Mouse (Mus musculus): ENCODE data around the gene Plvap. TPM values are rescaled to one million over a fixed set of nuclear protein-coding genes. Genes with fewer than 3 reads are reported as not detected.

The Plvap gene
- polyA plus RNA-seq, 1 experiment from 2014 or later = 29.1 TPM

DNA sequence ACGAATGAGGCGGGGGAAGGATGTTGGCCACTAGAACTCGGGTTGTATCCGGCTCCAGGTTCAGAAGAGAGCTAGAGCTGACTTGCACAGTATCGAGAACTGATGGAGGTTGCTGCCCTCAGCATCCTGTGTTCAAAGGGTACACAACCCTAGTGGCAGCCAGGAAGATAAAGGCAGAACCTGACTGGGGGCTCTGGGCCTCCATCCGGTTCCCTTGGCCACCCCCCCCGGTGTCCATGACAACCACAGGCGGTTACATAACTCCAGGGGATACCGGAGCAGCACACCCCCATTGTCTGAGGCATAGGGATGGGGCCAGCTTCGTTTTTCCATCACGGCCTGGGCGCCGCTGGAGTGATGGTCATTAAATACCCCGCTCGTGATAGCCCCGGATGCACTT, 48.8 kb downstream of the Plvap start:
- Histone ChIP-seq H3K9ac (replicated peaks) (peak overlapping the region; percentile 77), H3K9me3 (ENCODE audit: low read length) (no peaks in the 10 kb centered on the region), H3K27me3 (ENCODE audit: insufficient read depth, low read length) (no peaks in the 10 kb centered on the region), H3K4me2 (ENCODE audit: low read depth, low read length) (peak overlapping the region; percentile 99), H3K4me1 (ENCODE audit: insufficient read depth) (peaks cover 25% of the 10 kb centered on the region), H3K27ac (ENCODE audit: low read depth) (no peak overlapping the region), H3K4me3 (ENCODE audit: low read depth, low read length) (peak overlapping the region; percentile 73), H3K36me3 (replicated peaks; ENCODE audit: insufficient read depth, low read length) (0 out of 2 replicates have a peak, but pooled peaks cover 3% of the 10 kb centered on the region)
- ATAC-seq (no peak), DNase-seq (peak; percentile 70)
- 6% methylated on average over 16 of the region's 16 CpGs for WGBS (ENCODE audit: insufficient replicate concordance)
- TF ChIP-seq EP300 (IDR thresholded peaks at IDR 0.05; ENCODE audit: low read depth) (no peak), CTCF (IDR thresholded peaks at IDR 0.05; ENCODE audit: low read depth) (no peak)

DNA sequence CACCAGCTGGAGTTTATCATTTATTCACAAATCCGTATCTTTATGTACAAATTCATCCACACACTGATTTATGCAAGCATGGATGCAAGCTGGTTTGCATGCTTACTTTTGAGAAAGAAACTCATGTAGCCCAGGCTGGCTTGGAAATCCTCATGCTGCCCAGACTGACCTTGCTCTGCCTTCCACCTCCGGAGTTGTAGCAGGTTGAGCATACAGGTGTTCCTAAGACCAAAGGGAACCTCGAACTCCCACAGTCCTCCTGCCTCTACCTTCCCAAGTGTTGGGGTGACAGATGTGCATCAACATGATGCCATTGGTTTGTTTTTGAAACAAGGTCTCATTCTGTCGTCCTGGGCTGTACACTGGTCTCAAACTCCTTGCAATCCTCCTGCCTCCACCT, 49.4 kb downstream of the Plvap start:
- Histone ChIP-seq H3K4me1 (ENCODE audit: insufficient read depth) (peaks cover 25% of the 10 kb centered on the region), H3K4me2 (ENCODE audit: low read depth, low read length) (no peak overlapping the region), H3K36me3 (replicated peaks; ENCODE audit: insufficient read depth, low read length) (0 out of 2 replicates have a peak, but pooled peaks cover 3% of the 10 kb centered on the region), H3K27me3 (ENCODE audit: insufficient read depth, low read length) (no peaks in the 10 kb centered on the region), H3K9ac (replicated peaks) (no peak overlapping the region), H3K9me3 (ENCODE audit: low read length) (no peaks in the 10 kb centered on the region), H3K27ac (ENCODE audit: low read depth) (no peak overlapping the region), H3K4me3 (ENCODE audit: low read depth, low read length) (no peak overlapping the region)
- DNase-seq = no peak
- TF ChIP-seq EP300 (IDR thresholded peaks at IDR 0.05; ENCODE audit: low read depth) = no peak
- TF ChIP-seq CTCF (IDR thresholded peaks at IDR 0.05; ENCODE audit: low read depth) = no peak
- ATAC-seq = no peak
- WGBS (ENCODE audit: insufficient replicate concordance) = 70% methylated on average over 4 of the region's 4 CpGs

DNA sequence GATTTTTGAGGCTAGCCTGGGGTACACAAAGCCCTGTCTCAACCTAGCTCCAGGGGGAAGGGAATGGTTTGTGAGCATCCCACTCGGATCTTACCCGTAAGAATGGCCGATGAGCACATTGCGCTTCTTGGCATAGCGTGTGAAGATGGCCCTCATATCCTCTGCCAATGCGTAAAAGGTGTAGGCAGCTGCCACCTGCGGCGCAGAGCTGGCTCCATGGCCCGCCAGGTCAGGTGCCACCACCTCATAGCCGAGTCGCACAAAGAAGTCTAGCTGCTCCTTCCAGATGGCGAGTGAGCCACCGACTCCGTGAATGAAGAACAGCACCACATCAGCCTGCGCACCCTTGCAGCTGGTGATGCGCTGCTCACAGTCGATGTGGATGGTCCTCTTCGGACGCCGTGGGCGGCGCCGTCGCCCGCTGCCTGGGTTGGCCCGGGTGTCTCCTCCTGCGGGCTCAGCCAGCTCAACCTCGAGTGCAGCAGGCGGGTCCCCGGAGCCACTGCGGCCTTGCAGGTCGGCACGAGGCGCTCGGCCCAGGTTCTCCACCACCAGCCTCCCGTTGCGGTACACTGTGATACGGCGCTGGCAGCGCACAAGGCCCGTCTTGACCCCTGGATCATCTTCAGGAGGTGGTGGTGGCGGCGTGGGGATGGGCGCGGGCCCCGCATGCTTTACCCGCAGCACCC, 50.3 kb downstream of the Plvap start:
- ATAC-seq (no peak), DNase-seq (no peak)
- Histone ChIP-seq H3K36me3 (replicated peaks; ENCODE audit: insufficient read depth, low read length) (0 out of 2 replicates have a peak, but pooled peaks cover 3% of the 10 kb centered on the region), H3K4me3 (ENCODE audit: low read depth, low read length) (no peak overlapping the region), H3K4me1 (ENCODE audit: insufficient read depth) (peaks cover 25% of the 10 kb centered on the region), H3K9ac (replicated peaks) (no peak overlapping the region), H3K4me2 (ENCODE audit: low read depth, low read length) (no peak overlapping the region), H3K9me3 (ENCODE audit: low read length) (no peaks in the 10 kb centered on the region), H3K27me3 (ENCODE audit: insufficient read depth, low read length) (no peaks in the 10 kb centered on the region), H3K27ac (ENCODE audit: low read depth) (no peak overlapping the region)
- 90% methylated on average over 47 of the region's 47 CpGs for WGBS (ENCODE audit: insufficient replicate concordance)
- TF ChIP-seq EP300 (IDR thresholded peaks at IDR 0.05; ENCODE audit: low read depth) (no peak), CTCF (IDR thresholded peaks at IDR 0.05; ENCODE audit: low read depth) (no peak)

DNA sequence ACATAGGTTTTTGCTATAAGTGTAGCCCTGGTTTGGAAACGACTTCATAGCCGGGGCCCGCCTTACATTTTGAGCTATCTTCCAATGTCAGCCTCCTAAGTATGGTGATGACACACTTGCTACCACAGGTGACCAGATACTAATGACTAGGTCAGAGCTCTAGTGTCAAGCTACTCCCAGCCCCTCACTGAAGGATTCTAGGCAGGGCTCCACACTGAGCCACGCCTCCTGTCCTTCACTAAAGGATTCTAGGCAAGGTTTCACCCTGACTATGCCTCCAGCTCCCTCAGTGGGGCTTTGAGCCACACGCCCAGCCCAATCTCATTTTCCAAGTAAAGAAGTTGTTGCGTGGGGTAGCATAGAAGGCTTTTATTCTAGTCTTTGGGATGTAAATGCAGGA, 50.8 kb downstream of the Plvap start:
- TF ChIP-seq CTCF (IDR thresholded peaks at IDR 0.05; ENCODE audit: low read depth) (no peak), EP300 (IDR thresholded peaks at IDR 0.05; ENCODE audit: low read depth) (no peak)
- no peak overlapping the region for H3K9ac ChIP-seq (replicated peaks)
- 86% methylated on average over 6 of the region's 6 CpGs for WGBS (ENCODE audit: insufficient replicate concordance)
- H3K4me1 ChIP-seq (ENCODE audit: insufficient read depth) = peaks cover 24% of the 10 kb centered on the region
- H3K4me3 ChIP-seq (ENCODE audit: low read depth, low read length) = no peak overlapping the region
- H3K4me2 ChIP-seq (ENCODE audit: low read depth, low read length) = no peak overlapping the region
- ATAC-seq = no peak
- H3K9me3 ChIP-seq (ENCODE audit: low read length) = no peaks in the 10 kb centered on the region
- H3K27me3 ChIP-seq (ENCODE audit: insufficient read depth, low read length) = no peaks in the 10 kb centered on the region
- no peak overlapping the region for H3K27ac ChIP-seq (ENCODE audit: low read depth)
- DNase-seq = no peak
- H3K36me3 ChIP-seq (replicated peaks; ENCODE audit: insufficient read depth, low read length) = 0 out of 2 replicates have a peak, but pooled peaks cover under 1% of the 10 kb centered on the region

DNA sequence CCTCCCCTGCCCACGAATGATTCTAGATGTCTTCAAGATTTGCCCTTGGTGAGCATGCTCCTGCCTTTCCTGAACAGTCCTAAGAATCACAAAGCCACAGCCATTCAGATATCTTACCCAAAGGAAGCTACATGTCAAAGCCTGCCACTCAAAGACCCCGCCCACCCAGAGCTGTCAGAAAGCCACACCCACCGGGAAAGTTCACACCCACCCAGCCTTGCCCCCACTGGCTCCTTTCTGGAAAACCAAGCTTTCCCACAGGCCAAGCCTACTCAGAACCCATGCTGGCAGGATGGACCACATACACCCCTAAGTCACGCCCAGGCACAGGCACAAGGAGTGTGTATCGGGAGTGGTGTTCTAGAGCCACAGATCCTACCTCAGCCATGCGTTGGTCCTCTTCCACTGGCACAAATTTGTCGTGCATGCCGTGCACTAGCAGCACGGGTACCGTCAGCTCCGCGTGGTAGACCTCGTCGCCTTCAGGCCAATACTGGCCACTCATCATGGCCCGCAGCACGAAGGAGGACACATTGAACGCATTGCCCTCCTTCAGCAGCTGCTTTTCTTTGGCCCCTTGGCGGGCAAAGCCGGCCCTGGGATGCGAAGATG, 53.8 kb downstream of the Plvap start:
- Histone ChIP-seq H3K27ac (ENCODE audit: low read depth) (no peak overlapping the region), H3K36me3 (replicated peaks; ENCODE audit: insufficient read depth, low read length) (no peaks in the 10 kb centered on the region), H3K4me3 (ENCODE audit: low read depth, low read length) (no peak overlapping the region), H3K4me1 (ENCODE audit: insufficient read depth) (peaks cover 4% of the 10 kb centered on the region), H3K4me2 (ENCODE audit: low read depth, low read length) (no peak overlapping the region), H3K27me3 (ENCODE audit: insufficient read depth, low read length) (0 out of 2 replicates have a peak, but pooled peaks cover 2% of the 10 kb centered on the region), H3K9me3 (ENCODE audit: low read length) (no peaks in the 10 kb centered on the region), H3K9ac (replicated peaks) (no peak overlapping the region)
- WGBS (ENCODE audit: insufficient replicate concordance) = 80% methylated on average over 20 of the region's 20 CpGs
- ATAC-seq = no peak
- TF ChIP-seq CTCF (IDR thresholded peaks at IDR 0.05; ENCODE audit: low read depth) (no peak), EP300 (IDR thresholded peaks at IDR 0.05; ENCODE audit: low read depth) (no peak)
- no peak for DNase-seq

DNA sequence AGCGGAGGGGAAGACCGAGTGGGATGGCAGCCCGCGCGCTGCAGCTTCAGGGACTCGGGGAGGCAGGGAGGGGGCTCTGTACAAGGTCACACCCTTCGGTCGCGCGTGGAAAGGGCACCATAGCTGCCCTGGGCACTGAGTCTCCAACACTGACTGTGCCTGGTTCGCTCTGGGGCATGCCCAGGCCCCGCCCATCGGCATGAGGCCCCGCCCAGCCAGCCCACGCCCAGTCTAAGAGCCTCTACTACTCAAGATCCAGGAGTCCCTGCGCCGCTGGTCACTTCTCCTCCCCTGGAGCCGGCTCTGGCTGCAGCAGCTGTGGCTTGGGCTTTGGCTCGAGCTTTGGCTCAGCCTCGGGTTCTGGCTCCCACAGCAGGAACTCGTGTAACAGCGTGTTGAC, 54.6 kb downstream of the Plvap start:
- Histone ChIP-seq H3K9me3 (ENCODE audit: low read length) (no peaks in the 10 kb centered on the region), H3K27ac (ENCODE audit: low read depth) (no peak overlapping the region), H3K27me3 (ENCODE audit: insufficient read depth, low read length) (0 out of 2 replicates have a peak, but pooled peaks cover 2% of the 10 kb centered on the region), H3K4me3 (ENCODE audit: low read depth, low read length) (no peak overlapping the region), H3K4me1 (ENCODE audit: insufficient read depth) (no peaks in the 10 kb centered on the region), H3K36me3 (replicated peaks; ENCODE audit: insufficient read depth, low read length) (no peaks in the 10 kb centered on the region), H3K4me2 (ENCODE audit: low read depth, low read length) (no peak overlapping the region), H3K9ac (replicated peaks) (no peak overlapping the region)
- 57% methylated on average over 22 of the region's 22 CpGs for WGBS (ENCODE audit: insufficient replicate concordance)
- ATAC-seq (no peak), DNase-seq (peak; percentile 50)
- TF ChIP-seq CTCF (IDR thresholded peaks at IDR 0.05; ENCODE audit: low read depth) (no peak), EP300 (IDR thresholded peaks at IDR 0.05; ENCODE audit: low read depth) (no peak)
